Mouse (Mus musculus) heart, embryonic 14.5 days (tissue): ENCODE data around the gene Izumo2. TPM values are rescaled to one million over a fixed set of nuclear protein-coding genes. Genes with fewer than 3 reads are reported as not detected.
A peak's percentile ranks its signal among the peaks of the same experiment; 100 is the strongest.
"Not testable (repeated sequence)": the region's sequence is repeated elsewhere in the genome, so short reads cannot be mapped to it uniquely, and the experiment has no call there.

ENCODE experiments used
- ATAC-seq: fragments of 200-750 bp; cut with Nextera tagmentation; 2 replicates; pipeline ENCODE4 v1.8.0; 2017; ENCODE audit warnings: low read depth, moderate TSS enrichment; ENCODE audit not compliant: insufficient number of reproducible peaks, insufficient read depth, low FRiP score
- H3K27ac ChIP-seq, 2 experiments: fragments of 200-500 bp in 1 of 2; fragments of 300-500 bp in 1 of 2; sonication (generic) in 1 of 2; replicated peaks in 1 of 2; 2 replicates each; pipeline ENCODE4 v1.5.1; 2012 to 2014; ENCODE audit warnings: low read depth in 2 of 2, low read length in 2 of 2, control low read depth in 1 of 2, mild to moderate bottlenecking in 1 of 2, mixed read lengths in 1 of 2; ENCODE audit not compliant: control insufficient read depth in 1 of 2, insufficient read depth in 1 of 2
- H3K27me3 ChIP-seq: fragments of 300-500 bp; sonication (generic); 2 replicates; pipeline ENCODE4 v1.6.1; 2014; ENCODE audit warnings: mild to moderate bottlenecking, low read length, control low read depth; ENCODE audit not compliant: control insufficient read depth, insufficient read depth
- H3K36me3 ChIP-seq: fragments of 300-500 bp; sonication (generic); 2 replicates; pipeline ENCODE4 v1.6.1; 2014; ENCODE audit warnings: mild to moderate bottlenecking, control low read depth, low read length, mixed read lengths; ENCODE audit not compliant: control insufficient read depth, insufficient read depth
- H3K4me1 ChIP-seq, 2 experiments: fragments of 200-500 bp in 1 of 2; fragments of 300-500 bp in 1 of 2; sonication (generic) in 1 of 2; 2 replicates each; pipeline ENCODE4 v1.6.1; 2012 to 2014; ENCODE audit warnings: low read length in 2 of 2, control low read depth in 1 of 2, mixed read lengths in 1 of 2; ENCODE audit not compliant: control insufficient read depth in 2 of 2, insufficient read depth in 2 of 2
- H3K4me2 ChIP-seq: fragments of 300-500 bp; sonication (generic); 2 replicates; pipeline ENCODE4 v1.6.1; 2014; ENCODE audit warnings: mild to moderate bottlenecking, low read length
- H3K4me3 ChIP-seq, 2 experiments: fragments of 200-500 bp in 1 of 2; fragments of 300-500 bp in 1 of 2; sonication (generic) in 1 of 2; 2 replicates each; pipeline ENCODE4 v1.5.1; 2012 to 2014; ENCODE audit warnings: low read length in 2 of 2, mild to moderate bottlenecking in 2 of 2, control low read depth in 1 of 2, low read depth in 1 of 2, moderate library complexity in 1 of 2; ENCODE audit not compliant: control insufficient read depth in 1 of 2, insufficient read depth in 1 of 2
- H3K9ac ChIP-seq: fragments of 300-500 bp; sonication (generic); 2 replicates; pipeline ENCODE4 v1.6.1; 2014; ENCODE audit warnings: mild to moderate bottlenecking, low read length
- H3K9me3 ChIP-seq: fragments of 300-500 bp; sonication (generic); 2 replicates; pipeline ENCODE4 v1.6.1; 2016; ENCODE audit warnings: low read length, control low read depth; ENCODE audit not compliant: control insufficient read depth
- WGBS: fragments of 180-500 bp; shearing (Covaris S2); extraction: QIAGEN DNeasy Blood & Tissue Kit; methylation state at CpG from one replicate; pipeline ENCODE4 v1.1.7; 2014; 5-methylcytosine and 5-hydroxymethylcytosine counted together
- polyA plus RNA-seq: library from polyadenylated mRNA; unstranded; fragments of >200 nt; fragmentation: Nextera tagmentation; extraction: Ambion mirVana; gene quantifications from 2 replicates; pipeline ENCODE4 v1.2.1, GENCODE M21; 2014

Izumo2 gene
- polyA plus RNA-seq, 1 experiment from 2014 or later: not detected

GRCm38 (mm10) chr7:44733723-44734122 is 25.2 kb downstream of the Izumo2 start:
- ATAC-seq: no peak
- Histone ChIP-seq H3K4me1 (no peaks in the 10 kb centered on the region), H3K27ac (no peak overlapping the region), H3K9ac (no peak overlapping the region), H3K9me3 (no peaks in the 10 kb centered on the region), H3K4me2 (no peak overlapping the region), H3K36me3 (no peaks in the 10 kb centered on the region), H3K4me3 (no peak overlapping the region), H3K27me3 (no peaks in the 10 kb centered on the region)
- 78% methylated on average over 9 of the region's 9 CpGs for WGBS

- WGBS: 71% methylated on average over 8 of the region's 8 CpGs
- no peaks in the 10 kb centered on the region for H3K9me3 ChIP-seq
- ATAC-seq: no peak
Observed at GRCm38 (mm10) chr7:44741361-44741760, 32.8 kb downstream of the Izumo2 start.

GRCm38 (mm10) chr7:44744270-44744669 is 35.7 kb downstream of the Izumo2 start:
- Histone ChIP-seq H3K27me3 (no peaks in the 10 kb centered on the region), H3K27ac (no peak overlapping the region), H3K4me2 (no peak overlapping the region; the same call in 1 of the 2 replicates), H3K9me3 (no peaks in the 10 kb centered on the region), H3K4me3 (no peak overlapping the region), H3K4me1 (peaks cover 4 to 13% of the 10 kb centered on the region in 2 experiments), H3K36me3 (no peaks in the 10 kb centered on the region), H3K9ac (no peak overlapping the region)
- ATAC-seq: no peak
- 50% methylated on average over 9 of the region's 9 CpGs for WGBS

More at GRCm38 (mm10) chr7:44741361-44741760, 32.8 kb downstream of the Izumo2 start:
- no peak overlapping the region for H3K4me3 ChIP-seq
- H3K9ac ChIP-seq: no peak overlapping the region
- H3K27me3 ChIP-seq: no peaks in the 10 kb centered on the region
- 0 out of 4 replicates have a peak, but pooled peaks cover 0 to 3% of the 10 kb centered on the region in 2 experiments for H3K4me1 ChIP-seq
- H3K36me3 ChIP-seq: no peaks in the 10 kb centered on the region
- no peak overlapping the region for H3K4me2 ChIP-seq
- H3K27ac ChIP-seq: no peak overlapping the region

- no peak overlapping the region for H3K27ac ChIP-seq
- WGBS: 1% methylated on average over 18 of the region's 18 CpGs
- H3K4me3 ChIP-seq: peak overlapping the region; percentile 38 to 45
- ATAC-seq: 0 out of 2 replicates have a peak, but pooled peaks have one; percentile 52
- H3K27me3 ChIP-seq: no peaks in the 10 kb centered on the region
- no peaks in the 10 kb centered on the region for H3K36me3 ChIP-seq
- H3K9ac ChIP-seq: peak overlapping the region; percentile 54
- H3K4me2 ChIP-seq: peak overlapping the region; percentile 74
- no peaks in the 10 kb centered on the region for H3K9me3 ChIP-seq
- peaks cover 4 to 17% of the 10 kb centered on the region in 2 experiments for H3K4me1 ChIP-seq
Observed at GRCm38 (mm10) chr7:44745076-44745475, 36.5 kb downstream of the Izumo2 start.

- Histone ChIP-seq H3K9me3 (no peaks in the 10 kb centered on the region), H3K27ac (no peak overlapping the region), H3K9ac (no peak overlapping the region), H3K4me1 (peaks cover 4 to 17% of the 10 kb centered on the region in 2 experiments), H3K4me3 (no peak overlapping the region), H3K4me2 (peak overlapping the region; percentile 90; the same call in 1 of the 2 replicates), H3K36me3 (peaks cover 6% of the 10 kb centered on the region), H3K27me3 (no peaks in the 10 kb centered on the region)
- no peak for ATAC-seq
- 67% methylated on average over 4 of the region's 4 CpGs for WGBS
Observed at GRCm38 (mm10) chr7:44747115-44747514, 38.6 kb downstream of the Izumo2 start.

- Histone ChIP-seq H3K4me2 (peak within 1 kb of the TSS; percentile 90), H3K4me1 (peaks cover 4 to 17% of the 10 kb centered on the region in 2 experiments), H3K9ac (peak within 1 kb of the TSS; percentile 81), H3K27ac (peak within 1 kb of the TSS; percentile 85 to 90), H3K9me3 (no peaks in the 10 kb centered on the region), H3K27me3 (no peaks in the 10 kb centered on the region), H3K36me3 (peaks cover 19% of the 10 kb centered on the region), H3K4me3 (peak within 1 kb of the TSS; percentile 74 to 77)
- WGBS: 1% methylated on average over 44 of the region's 44 CpGs
- peak; percentile 97 for ATAC-seq
Observed at GRCm38 (mm10) chr7:44748101-44749044, 39.8 kb downstream of the Izumo2 start, which contains the start of gene Vrk3. Gene Vrk3, plus strand, starts transcription at chr7:44748413.

- H3K4me2 ChIP-seq, H3K4me3 ChIP-seq, H3K27ac ChIP-seq, ATAC-seq, H3K27me3 ChIP-seq, H3K9me3 ChIP-seq, H3K9ac ChIP-seq: not testable (repeated sequence)
- 89% methylated on average over 1 of the region's 1 CpGs for WGBS
- Histone ChIP-seq H3K36me3 (peaks cover 45% of the 10 kb centered on the region), H3K4me1 (peaks cover 4 to 14% of the 10 kb centered on the region in 2 experiments)
Observed at GRCm38 (mm10) chr7:44750950-44751349, 42.4 kb downstream of the Izumo2 start, which contains the start of gene Zfp473. Gene Zfp473, minus strand, starts transcription at chr7:44751050.
